Comparison of ENCODE assay signal across 8 mouse cellular contexts in genomic region chr6:54759942-54760498, GRCm38 (mm10). TPM values are rescaled to one million over a fixed set of nuclear protein-coding genes. Genes with fewer than 3 reads are reported as not detected.
DNase-seq lines count a peak whose midpoint lies in the region; ATAC-seq and TF ChIP-seq lines count a peak whose summit lies in the region.

No protein-coding gene starts in this region.

- peak; percentile 78 for ATAC-seq in forebrain, postnatal 0 days
- no peak for ATAC-seq in liver, embryonic 15.5 days (ENCODE audit: insufficient read depth)
- ATAC-seq in neural tube, embryonic 12.5 days (ENCODE audit: low FRiP score, low read depth) = peak; percentile 68

- H3K9ac ChIP-seq in forebrain, postnatal 0 days = no peak overlapping the region
- H3K9ac ChIP-seq in liver, embryonic 15.5 days = no peak overlapping the region
- H3K9ac ChIP-seq in neural tube, embryonic 12.5 days = no peak overlapping the region

- no peak for TF ChIP-seq CTCF in forebrain, postnatal 0 days (IDR thresholded peaks at IDR 0.05; ENCODE audit: low read depth)

- H3K4me2 ChIP-seq in forebrain, postnatal 0 days (ENCODE audit: low read depth) = 0 out of 2 replicates have a peak overlapping the region, but pooled peaks have one; percentile 15
- H3K4me2 ChIP-seq in liver, embryonic 15.5 days = peak overlapping the region; percentile 52
- peak overlapping the region; percentile 44 for H3K4me2 ChIP-seq in neural tube, embryonic 12.5 days (replicated peaks)

- peak; percentile 16 for DNase-seq in ovary, adult 18-20 months (ENCODE audit: low spot score)
- no peak for DNase-seq in ovary, postnatal 10 days (ENCODE audit: low spot score)
- DNase-seq in forebrain, postnatal 0 days = peak; percentile 82
- DNase-seq in kidney, adult 8-10 months = peak; percentile 16 to 27
- peak; percentile 81 for DNase-seq in thymus, postnatal 14 days
- DNase-seq in cerebellum, adult 11 months = no peak

- H3K4me1 ChIP-seq in forebrain, postnatal 0 days (ENCODE audit: insufficient read depth) = peaks cover 38% of the 10 kb centered on the region
- H3K4me1 ChIP-seq in liver, embryonic 15.5 days (replicated peaks) = peaks cover 5% of the 10 kb centered on the region
- peaks cover 10% of the 10 kb centered on the region for H3K4me1 ChIP-seq in neural tube, embryonic 12.5 days

- no peak overlapping the region for H3K4me3 ChIP-seq in forebrain, postnatal 0 days (ENCODE audit: low read depth, low read length)
- H3K4me3 ChIP-seq in liver, embryonic 15.5 days (replicated peaks) = no peak overlapping the region
- no peak overlapping the region for H3K4me3 ChIP-seq in neural tube, embryonic 12.5 days

- no peaks in the 10 kb centered on the region for H3K36me3 ChIP-seq in forebrain, postnatal 0 days (ENCODE audit: insufficient read depth)
- no peaks in the 10 kb centered on the region for H3K36me3 ChIP-seq in liver, embryonic 15.5 days (replicated peaks)
- H3K36me3 ChIP-seq in neural tube, embryonic 12.5 days = no peaks in the 10 kb centered on the region

- 2% methylated on average over 11 of the region's 11 CpGs for WGBS in forebrain, postnatal 0 days
- WGBS in liver, embryonic 15.5 days (ENCODE audit: insufficient replicate concordance) = 7% methylated on average over 11 of the region's 11 CpGs
- 2% methylated on average over 11 of the region's 11 CpGs for WGBS in neural tube, embryonic 12.5 days

- H3K27ac ChIP-seq in forebrain, postnatal 0 days (ENCODE audit: low read depth, low read length) = peak overlapping the region; percentile 69
- H3K27ac ChIP-seq in liver, embryonic 15.5 days (replicated peaks) = no peak overlapping the region
- no peak overlapping the region for H3K27ac ChIP-seq in neural tube, embryonic 12.5 days

- no peaks in the 10 kb centered on the region for H3K9me3 ChIP-seq in forebrain, postnatal 0 days (ENCODE audit: low read length)
- H3K9me3 ChIP-seq in liver, embryonic 15.5 days (replicated peaks) = no peaks in the 10 kb centered on the region
- H3K9me3 ChIP-seq in neural tube, embryonic 12.5 days = no peaks in the 10 kb centered on the region

- no peaks in the 10 kb centered on the region for H3K27me3 ChIP-seq in forebrain, postnatal 0 days (ENCODE audit: insufficient read depth, low read length)
- H3K27me3 ChIP-seq in liver, embryonic 15.5 days = no peaks in the 10 kb centered on the region; the same call in 1 of the 2 replicates
- 0 out of 2 replicates have a peak, but pooled peaks cover 4% of the 10 kb centered on the region for H3K27me3 ChIP-seq in neural tube, embryonic 12.5 days (replicated peaks)

RNA-seq across cellular contexts. Expression of gene Znrf2, which starts 56.7 kb away (rescaled TPM):
- 74.2 and 83.8 TPM in 2 replicates for total RNA-seq in forebrain, postnatal 0 days (2014; rRNA removed)
- 11.2 and 13.1 TPM in 2 replicates for polyA plus RNA-seq in forebrain, postnatal 0 days (2015; fragmentation: Nextera tagmentation; extraction: Ambion mirVana)
- 2.1 and 2.2 TPM in 2 replicates for polyA plus RNA-seq in liver, embryonic 15.5 days (2015; fragmentation: Nextera tagmentation; extraction: Ambion mirVana)
- 4.4 and 4.7 TPM in 2 replicates for polyA plus RNA-seq in neural tube, embryonic 12.5 days (2016; fragmentation: Nextera tagmentation; extraction: Ambion mirVana)

Comparison
In these comparisons a context has a peak if more than half of its experiments do, and no peak if none do; other contexts are left out.
1. DNase-seq: peak in ovary, adult 18-20 months (single experiment), forebrain, postnatal 0 days (single experiment), kidney, adult 8-10 months (2 of 2) and thymus, postnatal 14 days (single experiment); none in ovary, postnatal 10 days (single experiment) and cerebellum, adult 11 months (single experiment).
2. Peak in every context shown above with its lines, with median percentiles within 50 percentile points of each other: H3K4me2 ChIP-seq.